Mouse (Mus musculus): ENCODE measurements at regions not wholly inside any gene's neighbourhood (a gene's known extent, or its start where the extent isn't known, plus 50 kb on each side); places are given as distances from the start of the nearest gene placed in this dataset.

DNA sequence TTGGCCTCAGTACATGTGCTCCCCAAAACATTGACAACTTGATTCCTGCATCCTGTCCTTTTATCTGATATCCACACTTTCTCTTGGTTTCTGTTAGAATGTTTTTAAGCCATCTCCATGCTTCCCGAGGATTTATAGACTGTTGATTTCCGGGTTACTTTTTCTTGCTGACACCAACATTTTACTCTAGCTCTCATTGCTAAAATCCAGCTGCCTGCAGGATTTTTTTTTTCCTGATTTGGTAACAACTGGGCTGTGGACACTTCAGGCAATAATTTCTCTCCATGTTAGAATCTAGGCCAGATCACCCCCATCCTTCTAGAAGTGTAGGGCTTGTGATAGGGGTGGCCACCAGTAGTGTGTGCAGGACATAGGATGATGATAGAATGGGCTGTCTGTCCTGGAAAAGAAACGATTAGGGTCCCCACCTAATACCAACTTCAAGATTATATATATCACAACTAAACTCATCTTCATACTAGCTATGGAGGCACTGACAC is 182.6 kb downstream of the Clic5 start:
- Histone ChIP-seq H3K4me2 (no peak overlapping the region), H3K36me3 (no peaks in the 10 kb centered on the region), H3K4me1 (peaks cover 4% of the 10 kb centered on the region), H3K27me3 (no peaks in the 10 kb centered on the region), H3K9me3 (no peaks in the 10 kb centered on the region), H3K27ac (no peak overlapping the region), H3K9ac (no peak overlapping the region), H3K4me3 (no peak overlapping the region)
- no peak; the same call in 1 of the 2 replicates for ATAC-seq (ENCODE audit: borderline replicate concordance, extremely low read depth, low FRiP score, low TSS enrichment)
- WGBS, result 45% methylated on average over 3 of the region's 3 CpGs

GRCm38 (mm10) chr17:44371620-44372019 is 183.2 kb downstream of the Clic5 start:
- H3K9me3 ChIP-seq, result no peaks in the 10 kb centered on the region
- 35% methylated on average over 3 of the region's 3 CpGs for WGBS
- peak; percentile 49; the same call in 1 of the 2 replicates for ATAC-seq (ENCODE audit: borderline replicate concordance, extremely low read depth, low FRiP score, low TSS enrichment)
- no peak overlapping the region for H3K9ac ChIP-seq
- no peak overlapping the region for H3K4me2 ChIP-seq
- H3K27me3 ChIP-seq, result no peaks in the 10 kb centered on the region
- H3K36me3 ChIP-seq, result no peaks in the 10 kb centered on the region
- no peak overlapping the region for H3K4me3 ChIP-seq
- no peak overlapping the region for H3K27ac ChIP-seq
- H3K4me1 ChIP-seq, result peaks cover 4% of the 10 kb centered on the region

DNA sequence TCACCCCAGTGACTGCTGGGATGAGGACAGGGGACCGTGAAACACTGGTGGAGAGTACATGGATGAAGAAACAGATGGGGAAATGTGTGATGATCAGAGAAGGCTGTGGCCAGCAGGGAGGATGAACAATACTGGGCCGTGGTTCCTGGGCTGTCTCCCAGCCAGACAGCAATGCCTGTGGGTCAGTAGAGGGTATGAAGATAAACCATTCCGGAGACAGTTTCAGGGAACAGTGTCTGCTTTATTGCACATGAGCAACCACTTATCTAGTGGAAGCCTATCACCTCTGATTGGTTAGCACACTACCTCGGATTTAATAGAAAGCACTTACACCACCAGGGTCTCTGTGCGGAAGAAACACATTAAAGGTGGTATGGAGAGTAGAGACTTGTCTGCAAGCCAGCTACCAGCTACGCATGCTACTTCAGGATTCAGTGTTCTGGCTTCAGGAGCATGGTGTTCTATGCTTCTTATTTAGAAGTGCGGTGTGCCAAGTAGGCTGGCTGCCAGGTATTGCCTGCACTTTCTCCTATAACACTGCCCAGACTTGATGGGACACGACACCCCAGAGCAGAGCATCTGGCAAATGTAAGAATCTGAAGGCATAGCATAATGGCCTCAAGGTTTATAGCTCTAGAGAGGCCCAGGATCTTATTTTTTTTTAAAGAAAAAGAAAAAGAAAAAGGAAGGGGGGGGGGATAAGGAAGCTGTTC is 185.5 kb downstream of the Clic5 start:
- H3K4me1 ChIP-seq, result peaks cover 4% of the 10 kb centered on the region; the same call in 1 of the 2 replicates
- no peak overlapping the region for H3K27ac ChIP-seq
- no peak overlapping the region for H3K4me2 ChIP-seq
- no peaks in the 10 kb centered on the region for H3K27me3 ChIP-seq
- WGBS, result 71% methylated on average over 8 of the region's 8 CpGs
- H3K9me3 ChIP-seq, result no peaks in the 10 kb centered on the region
- ATAC-seq (ENCODE audit: borderline replicate concordance, extremely low read depth, low FRiP score, low TSS enrichment), result 0 out of 2 replicates have a peak, but pooled peaks have one; percentile 27
- H3K36me3 ChIP-seq, result no peaks in the 10 kb centered on the region
- no peak overlapping the region for H3K9ac ChIP-seq
- H3K4me3 ChIP-seq, result no peak overlapping the region

GRCm38 (mm10) chr17:44378391-44378790 is 190.0 kb downstream of the Clic5 start:
- H3K9me3 ChIP-seq, result no peaks in the 10 kb centered on the region
- H3K4me2 ChIP-seq, result no peak overlapping the region
- WGBS, result 65% methylated on average over 7 of the region's 7 CpGs
- H3K4me1 ChIP-seq, result no peaks in the 10 kb centered on the region
- no peak overlapping the region for H3K27ac ChIP-seq
- no peak for ATAC-seq (ENCODE audit: borderline replicate concordance, extremely low read depth, low FRiP score, low TSS enrichment)
- no peak overlapping the region for H3K4me3 ChIP-seq
- no peaks in the 10 kb centered on the region for H3K27me3 ChIP-seq
- H3K9ac ChIP-seq, result no peak overlapping the region
- H3K36me3 ChIP-seq, result no peaks in the 10 kb centered on the region

DNA sequence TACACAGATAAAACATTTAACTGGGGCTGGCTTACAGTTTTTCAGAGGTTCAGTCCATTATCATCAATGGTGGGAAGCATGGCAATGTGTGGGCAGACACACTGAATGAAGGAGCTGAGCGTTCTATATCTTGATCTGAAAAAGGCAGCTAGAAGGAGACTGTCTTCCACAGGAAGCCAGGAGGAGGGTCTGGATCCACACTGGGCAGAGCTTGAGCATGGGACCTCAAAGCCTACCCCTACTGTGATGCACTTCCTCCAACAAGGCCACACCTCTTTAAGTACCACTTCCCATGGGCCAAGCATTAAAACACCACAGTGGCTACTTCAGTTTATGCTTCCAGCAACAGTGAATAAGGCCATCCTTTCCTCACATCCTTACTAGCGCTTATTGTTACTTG is 200.5 kb downstream of the Clic5 start:
- no peak for ATAC-seq (ENCODE audit: borderline replicate concordance, extremely low read depth, low FRiP score, low TSS enrichment)
- Histone ChIP-seq H3K4me1 (no peaks in the 10 kb centered on the region), H3K4me3 (no peak overlapping the region), H3K27me3 (no peaks in the 10 kb centered on the region), H3K27ac (no peak overlapping the region), H3K9me3 (no peaks in the 10 kb centered on the region), H3K4me2 (no peak overlapping the region), H3K36me3 (no peaks in the 10 kb centered on the region), H3K9ac (no peak overlapping the region)
- 83% methylated on average over 2 of the region's 2 CpGs for WGBS

- H3K4me2 ChIP-seq, result no peak overlapping the region
- H3K36me3 ChIP-seq, result no peaks in the 10 kb centered on the region
- ATAC-seq (ENCODE audit: borderline replicate concordance, extremely low read depth, low FRiP score, low TSS enrichment), result no peak
- no peaks in the 10 kb centered on the region for H3K27me3 ChIP-seq
- H3K4me1 ChIP-seq, result no peaks in the 10 kb centered on the region
- no peak overlapping the region for H3K4me3 ChIP-seq
- no peak overlapping the region for H3K27ac ChIP-seq
- WGBS, result 82% methylated on average over 5 of the region's 5 CpGs
- H3K9ac ChIP-seq, result no peak overlapping the region
- H3K9me3 ChIP-seq, result no peaks in the 10 kb centered on the region
Observed at GRCm38 (mm10) chr17:44397829-44398228, 209.4 kb downstream of the Clic5 start.

DNA sequence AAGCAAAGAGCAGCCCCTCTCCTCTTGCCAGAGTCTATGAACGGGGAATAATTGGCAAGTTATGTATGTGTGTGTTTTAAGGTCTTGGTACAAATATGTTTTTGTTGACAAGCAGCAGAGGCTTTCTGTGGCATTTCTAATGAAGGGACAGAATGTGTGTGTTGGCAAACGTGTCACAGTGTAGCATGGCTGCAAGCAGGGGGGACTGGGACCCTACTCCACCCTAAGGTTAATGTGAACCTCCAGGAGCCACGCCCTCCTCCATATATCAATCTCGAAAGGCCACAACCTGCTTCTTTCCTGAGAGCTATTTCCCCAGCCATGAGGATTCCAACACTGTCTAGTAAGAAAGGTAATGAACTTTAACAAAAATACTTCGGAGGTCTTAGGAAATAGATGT is 209.8 kb downstream of the Clic5 start:
- H3K36me3 ChIP-seq, result no peaks in the 10 kb centered on the region
- ATAC-seq (ENCODE audit: borderline replicate concordance, extremely low read depth, low FRiP score, low TSS enrichment), result no peak
- no peaks in the 10 kb centered on the region for H3K27me3 ChIP-seq
- no peaks in the 10 kb centered on the region for H3K4me1 ChIP-seq
- H3K4me3 ChIP-seq, result no peak overlapping the region
- no peak overlapping the region for H3K9ac ChIP-seq
- no peak overlapping the region for H3K4me2 ChIP-seq
- WGBS, result 69% methylated on average over 5 of the region's 5 CpGs
- H3K9me3 ChIP-seq, result no peaks in the 10 kb centered on the region
- H3K27ac ChIP-seq, result no peak overlapping the region

DNA sequence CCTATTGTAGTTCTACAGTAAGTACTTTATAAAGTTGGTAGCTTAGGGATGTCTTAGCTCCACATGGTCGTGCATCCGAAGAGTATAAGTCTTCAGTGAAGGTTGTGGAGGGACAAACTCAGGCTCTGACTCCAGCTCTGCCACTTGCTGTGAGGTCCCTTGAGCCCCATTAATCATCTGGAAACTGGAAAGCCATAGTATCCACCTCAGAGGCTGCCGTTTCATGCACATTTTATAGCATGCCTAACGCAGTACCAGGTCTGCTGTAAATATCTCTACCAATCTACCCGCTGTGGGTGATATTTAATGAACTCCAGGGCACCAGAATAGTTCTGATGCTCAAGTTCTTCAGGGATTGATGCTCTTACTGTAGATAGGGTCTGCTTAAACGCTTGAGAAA is 216.5 kb downstream of the Clic5 start:
- Histone ChIP-seq H3K4me3 (no peak overlapping the region), H3K9ac (no peak overlapping the region), H3K27me3 (no peaks in the 10 kb centered on the region), H3K4me1 (no peaks in the 10 kb centered on the region), H3K27ac (no peak overlapping the region), H3K4me2 (no peak overlapping the region), H3K9me3 (no peaks in the 10 kb centered on the region), H3K36me3 (no peaks in the 10 kb centered on the region)
- no peak for ATAC-seq (ENCODE audit: borderline replicate concordance, extremely low read depth, low FRiP score, low TSS enrichment)
- WGBS, result 80% methylated on average over 6 of the region's 6 CpGs

DNA sequence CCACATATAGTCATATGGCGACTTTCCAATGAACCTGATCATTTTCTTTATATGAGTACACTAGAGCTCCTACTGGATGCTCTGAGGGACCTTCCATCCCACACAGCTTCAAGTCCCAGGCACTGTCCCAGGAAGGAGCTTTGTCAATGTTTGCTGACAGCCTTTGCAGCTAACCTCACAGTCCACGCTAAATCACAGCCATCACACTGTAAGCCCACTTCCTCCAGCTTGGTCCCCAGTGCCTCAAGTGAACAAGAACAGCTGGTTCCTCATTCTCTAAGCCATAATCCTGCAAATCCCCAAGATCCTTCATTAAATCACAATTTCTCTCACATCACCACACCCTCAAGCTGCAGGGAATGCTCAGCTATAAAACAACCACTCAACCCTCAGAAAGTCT is 222.6 kb downstream of the Clic5 start:
- Histone ChIP-seq H3K4me2 (no peak overlapping the region), H3K36me3 (no peaks in the 10 kb centered on the region), H3K27ac (no peak overlapping the region), H3K27me3 (no peaks in the 10 kb centered on the region), H3K4me3 (no peak overlapping the region), H3K9ac (no peak overlapping the region), H3K9me3 (no peaks in the 10 kb centered on the region), H3K4me1 (no peaks in the 10 kb centered on the region)
- 68% methylated on average over 2 of the region's 2 CpGs for WGBS
- ATAC-seq (ENCODE audit: borderline replicate concordance, extremely low read depth, low FRiP score, low TSS enrichment), result no peak

DNA sequence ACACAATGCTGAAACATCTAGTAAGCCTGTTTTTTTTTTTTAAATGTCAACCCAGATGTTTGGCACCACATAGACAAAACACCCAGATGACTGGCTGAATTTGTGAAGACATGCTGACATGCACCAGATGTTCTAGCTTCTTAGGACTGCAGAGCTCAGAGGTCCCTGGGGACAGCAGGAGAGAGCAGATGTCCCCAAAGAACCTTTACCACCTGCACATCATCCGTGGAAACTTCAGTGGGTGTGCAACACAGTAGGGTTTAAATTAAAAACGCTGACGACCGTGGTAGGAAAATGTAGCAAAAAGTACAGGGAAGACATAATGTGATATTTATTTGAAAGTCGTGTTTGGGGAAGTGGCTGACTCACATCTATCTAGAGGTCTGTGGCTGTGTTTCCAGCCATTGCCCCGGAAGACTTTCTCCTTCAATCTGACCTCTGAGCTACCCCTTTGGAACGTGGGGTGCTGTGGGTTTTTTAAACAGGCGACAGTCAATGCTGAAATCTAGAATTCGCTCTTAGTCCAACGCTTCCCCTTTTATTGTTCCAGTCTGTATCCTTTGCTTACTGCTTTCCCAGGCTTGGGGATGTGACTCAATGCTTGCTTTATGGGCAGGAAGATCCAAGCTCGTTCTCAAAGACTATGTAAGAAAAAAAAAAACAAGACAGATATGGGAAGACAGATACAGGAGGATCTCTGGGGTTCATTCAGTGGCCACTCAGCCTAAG is 230.5 kb downstream of the Clic5 start:
- Histone ChIP-seq H3K27ac (no peak overlapping the region), H3K9me3 (no peaks in the 10 kb centered on the region), H3K36me3 (no peaks in the 10 kb centered on the region), H3K27me3 (no peaks in the 10 kb centered on the region; the same call in 1 of the 2 replicates), H3K4me3 (no peak overlapping the region), H3K4me1 (no peaks in the 10 kb centered on the region), H3K4me2 (no peak overlapping the region), H3K9ac (no peak overlapping the region)
- 62% methylated on average over 11 of the region's 11 CpGs for WGBS
- ATAC-seq (ENCODE audit: borderline replicate concordance, extremely low read depth, low FRiP score, low TSS enrichment), result no peak

DNA sequence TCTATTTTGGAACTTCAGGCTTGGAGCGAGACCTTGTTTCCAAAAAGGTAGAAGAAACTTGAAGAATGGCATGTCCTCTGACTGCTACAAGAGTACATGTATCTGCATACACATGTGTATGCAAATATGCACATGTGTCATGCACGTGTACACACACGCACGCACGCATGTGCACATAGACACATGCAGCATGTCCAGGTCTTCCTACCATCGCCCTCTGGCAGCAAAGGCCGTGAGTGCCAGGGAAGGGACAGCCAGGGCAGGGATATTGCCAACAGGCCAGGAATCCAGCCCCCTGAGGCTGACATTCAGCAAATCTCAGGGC is 231.0 kb downstream of the Clic5 start:
- Histone ChIP-seq H3K27me3 (no peaks in the 10 kb centered on the region; the same call in 1 of the 2 replicates), H3K9me3 (no peaks in the 10 kb centered on the region), H3K4me2 (no peak overlapping the region), H3K27ac (no peak overlapping the region), H3K4me1 (no peaks in the 10 kb centered on the region), H3K36me3 (no peaks in the 10 kb centered on the region), H3K4me3 (no peak overlapping the region), H3K9ac (no peak overlapping the region)
- ATAC-seq (ENCODE audit: borderline replicate concordance, extremely low read depth, low FRiP score, low TSS enrichment), result no peak
- 94% methylated on average over 7 of the region's 7 CpGs for WGBS
